Mouse (Mus musculus) CH12.LX (cell line): Measurements from ENCODE around the gene Arl15. TPM values are rescaled to one million over a fixed set of nuclear protein-coding genes. Genes with fewer than 3 reads are reported as not detected.

Experiments used
- DNase-seq: peaks from one replicate; pipeline ENCODE4 v3.0.0-alpha.2; 2013; ENCODE audit errors: extremely low read depth
- H3K27ac ChIP-seq: 2 replicates; pipeline ENCODE4 v1.5.1; 2012; ENCODE audit warnings: low read depth, mild to moderate bottlenecking, control low read depth, moderate library complexity; ENCODE audit not compliant: insufficient read depth
- H3K27me3 ChIP-seq: replicated peaks from 2 replicates; pipeline ENCODE3; 2012; ENCODE audit warnings: inconsistent platforms
- H3K36me3 ChIP-seq, 2 experiments: replicated peaks in 1 of 2; 2 replicates each; pipeline versions ENCODE3 to v1.6.1; 2012; ENCODE audit warnings: inconsistent platforms in 1 of 2, low read length in 1 of 2, mild to moderate bottlenecking in 1 of 2, mixed read lengths in 1 of 2, moderate library complexity in 1 of 2; ENCODE audit not compliant: control insufficient read depth in 1 of 2, insufficient read depth in 1 of 2
- H3K4me1 ChIP-seq, 2 experiments: 2 replicates each; pipeline ENCODE4 v1.6.1; 2012; ENCODE audit warnings: inconsistent platforms in 1 of 2, moderate library complexity in 1 of 2; ENCODE audit not compliant: insufficient read depth in 2 of 2, control insufficient read depth in 1 of 2
- H3K4me2 ChIP-seq: 2 replicates; pipeline ENCODE4 v1.6.1; 2012; ENCODE audit warnings: low read depth, mild to moderate bottlenecking, control low read depth; ENCODE audit not compliant: poor library complexity, insufficient read depth, severe bottlenecking
- H3K4me3 ChIP-seq, 3 experiments: fragments of 150-350 bp in 1 of 3; sonication (generic) in 1 of 3; replicated peaks in 1 of 3; 2 replicates each; pipeline versions ENCODE3 to v1.5.1; 2011 to 2012; ENCODE audit warnings: low read depth in 2 of 3, low read length in 2 of 3, mild to moderate bottlenecking in 2 of 3, moderate library complexity in 2 of 3, control low read depth in 1 of 3, improper control_type of control experiment in 1 of 3, inconsistent platforms in 1 of 3, mixed read lengths in 1 of 3; ENCODE audit not compliant: poor library complexity in 1 of 3
- H3K79me2 ChIP-seq: replicated peaks from 2 replicates; pipeline ENCODE4 v1.6.1; 2012; ENCODE audit warnings: mild to moderate bottlenecking, moderate library complexity; ENCODE audit not compliant: control insufficient read depth, poor library complexity, insufficient read depth, severe bottlenecking; ENCODE audit errors: extremely low read depth
- H3K9ac ChIP-seq: 2 replicates; pipeline ENCODE4 v1.6.1; 2012; ENCODE audit warnings: low read depth, mild to moderate bottlenecking, control low read depth, moderate library complexity; ENCODE audit not compliant: insufficient read depth
- H3K9me3 ChIP-seq: replicated peaks from 2 replicates; pipeline ENCODE3; 2012; ENCODE audit warnings: low read length, inconsistent platforms, mixed read lengths
- BHLHE40 ChIP-seq: IDR thresholded peaks from 2 replicates; pipeline ENCODE4 v1.6.1; 2011; ENCODE audit warnings: mild to moderate bottlenecking, low read depth, low read length, improper control_type of control experiment
- CHD2 ChIP-seq: IDR thresholded peaks from 2 replicates; pipeline ENCODE4 v1.6.1; 2011; ENCODE audit warnings: low read length, improper control_type of control experiment
- CTCF ChIP-seq, 2 experiments: IDR thresholded peaks in 1 of 2; conservative IDR thresholded peaks in 1 of 2; 2 replicates each; pipeline ENCODE4 v1.5.1; 2011 to 2012; ENCODE audit warnings: low read depth in 2 of 2, low read length in 2 of 2, improper control_type of control experiment in 1 of 2, inconsistent platforms in 1 of 2, mild to moderate bottlenecking in 1 of 2, moderate library complexity in 1 of 2
- EP300 ChIP-seq: IDR thresholded peaks from 2 replicates; pipeline ENCODE4 v1.6.1; 2011; ENCODE audit warnings: low read length, improper control_type of control experiment
- ETS1 ChIP-seq: conservative IDR thresholded peaks from 2 replicates; pipeline ENCODE4 v1.6.1; 2012; ENCODE audit warnings: low read depth, mild to moderate bottlenecking, inconsistent platforms, low read length, improper control_type of control experiment, moderate library complexity
- GABPA ChIP-seq: IDR thresholded peaks from 2 replicates; pipeline ENCODE4 v1.6.1; 2012; ENCODE audit warnings: low read depth, low read length, improper control_type of control experiment, inconsistent platforms; ENCODE audit not compliant: insufficient replicate concordance
- IRF4 ChIP-seq: IDR thresholded peaks from 2 replicates; pipeline ENCODE4 v1.6.1; 2014; ENCODE audit warnings: low read depth, mild to moderate bottlenecking, inconsistent platforms, low read length, improper control_type of control experiment
- MAFK ChIP-seq: IDR thresholded peaks from 2 replicates; pipeline ENCODE4 v1.6.1; 2011; ENCODE audit warnings: low read length, improper control_type of control experiment; ENCODE audit not compliant: insufficient replicate concordance
- MAX ChIP-seq: IDR thresholded peaks from 2 replicates; pipeline ENCODE4 v1.6.1; 2011; ENCODE audit warnings: low read length, improper control_type of control experiment
- MAZ ChIP-seq: IDR thresholded peaks from 2 replicates; pipeline ENCODE4 v1.6.1; 2012; ENCODE audit warnings: low read depth, mild to moderate bottlenecking, inconsistent platforms, low read length, improper control_type of control experiment, moderate library complexity
- MEF2A ChIP-seq: IDR thresholded peaks from 2 replicates; pipeline ENCODE4 v1.6.1; 2014; ENCODE audit warnings: low read depth, mild to moderate bottlenecking, inconsistent platforms, low read length, improper control_type of control experiment, borderline replicate concordance
- MXI1 ChIP-seq: IDR thresholded peaks from 2 replicates; pipeline ENCODE4 v1.6.1; 2011; ENCODE audit warnings: mild to moderate bottlenecking, low read depth, low read length, improper control_type of control experiment
- NRF1 ChIP-seq: IDR thresholded peaks from 2 replicates; pipeline ENCODE4 v1.6.1; 2014; ENCODE audit warnings: low read depth, mild to moderate bottlenecking, inconsistent platforms, low read length, improper control_type of control experiment, moderate library complexity
- POLR2AphosphoS2 ChIP-seq: IDR thresholded peaks from 2 replicates; pipeline ENCODE4 v1.6.1; 2011; ENCODE audit warnings: low read depth, low read length, improper control_type of control experiment
- RAD21 ChIP-seq: IDR thresholded peaks from 2 replicates; pipeline ENCODE4 v1.6.1; 2011; ENCODE audit warnings: low read depth, mild to moderate bottlenecking, low read length, improper control_type of control experiment, moderate library complexity
- SIN3A ChIP-seq: IDR thresholded peaks from 2 replicates; pipeline ENCODE4 v1.6.1; 2012; ENCODE audit warnings: low read length, improper control_type of control experiment, inconsistent platforms
- SMC3 ChIP-seq: IDR thresholded peaks from 2 replicates; pipeline ENCODE4 v1.6.1; 2011; ENCODE audit warnings: low read depth, low read length, improper control_type of control experiment
- USF1 ChIP-seq: IDR thresholded peaks from 2 replicates; pipeline ENCODE4 v1.6.1; 2014; ENCODE audit warnings: low read depth, mild to moderate bottlenecking, inconsistent platforms, low read length, improper control_type of control experiment
- USF2 ChIP-seq: conservative IDR thresholded peaks from 2 replicates; pipeline ENCODE4 v1.6.1; 2011; ENCODE audit warnings: low read depth, low read length, improper control_type of control experiment
- ZC3H11A ChIP-seq: IDR thresholded peaks from 2 replicates; pipeline ENCODE4 v1.6.1; 2012; ENCODE audit warnings: low read depth, mild to moderate bottlenecking, inconsistent platforms, low read length, improper control_type of control experiment
- ZKSCAN1 ChIP-seq: IDR thresholded peaks from 2 replicates; pipeline ENCODE4 v1.6.1; 2012; ENCODE audit warnings: low read depth, inconsistent platforms, low read length, improper control_type of control experiment, borderline replicate concordance
- dilution Hi-C: fragments of 300-500 bp; cut with MboI; formaldehyde crosslinking; loops from 2 replicates; pipeline ENCODE4 v1.14.3; 2020; ENCODE audit warnings: low sequenced_read_pairs; ENCODE audit not compliant: extremely low pct_unique_long_range_greater_than_20kb, extremely low pct_ligation_motif_present
- in situ Hi-C: fragments of 300-500 bp; cut with MboI; formaldehyde crosslinking; loops from 3 replicates; pipeline ENCODE4 v1.14.3; 2019; ENCODE audit warnings: low sequenced_read_pairs, low pct_ligation_motif_present, low pct_unique_long_range_greater_than_20kb, mixed read lengths
- polyA plus RNA-seq: library from polyadenylated mRNA; unstranded; fragments of >175 nt; gene quantifications from 2 replicates; pipeline ENCODE4 v1.2.1, GENCODE M21; 2012; ENCODE audit warnings: low read depth; ENCODE audit not compliant: insufficient read length
- total RNA-seq, 2 experiments: library from RNA; depleted of rRNA; stranded (reverse); fragments of 300-350 nt in 1 of 2; fragments of >200 nt in 1 of 2; gene quantifications; 2 replicates each; pipeline ENCODE4 v1.2.3; 2012 to 2014

Arl15 gene
- total and polyA plus RNA-seq, 3 experiments: 2.2 to 5.2 (median 4.8) TPM

- Histone ChIP-seq H3K4me1 (no peaks in the 10 kb centered on the region), H3K27me3 (no peaks in the 10 kb centered on the region), H3K27ac (no peak overlapping the region), H3K9me3 (no peaks in the 10 kb centered on the region), H3K36me3 (peaks cover 0 to 7% of the 10 kb centered on the region in 2 experiments), H3K4me3 (no peak overlapping the region), H3K79me2 (no peaks in the 10 kb centered on the region), H3K4me2 (no peak overlapping the region), H3K9ac (no peak overlapping the region)
- TF ChIP-seq ZKSCAN1 (no peak), SMC3 (no peak), MXI1 (no peak), MAFK (no peak), IRF4 (no peak), SIN3A (no peak), MEF2A (no peak), GABPA (no peak), USF1 (no peak), MAZ (no peak), MAX (no peak), CTCF (conservative IDR thresholded peaks at IDR 0.05 in 1 of 2, IDR thresholded peaks at IDR 0.05 in 1 of 2; ENCODE audit: low read depth in 2 of 2, low read length in 2 of 2) (no peak), EP300 (no peak), ETS1 (no peak), RAD21 (no peak), POLR2AphosphoS2 (no peak), NRF1 (no peak), USF2 (no peak)
- in situ Hi-C loops (no loop called here), dilution Hi-C loops (no loop called here)
- DNase-seq: no peak
Observed at GRCm38 (mm10) chr13:114052426-114053205, 258.3 kb downstream of the Arl15 start.

- no peak overlapping the region for H3K4me2 ChIP-seq
- no peak overlapping the region for H3K9ac ChIP-seq
- dilution Hi-C loops: no loop called here
- no peaks in the 10 kb centered on the region for H3K9me3 ChIP-seq
- H3K27ac ChIP-seq: no peak overlapping the region
- no peak overlapping the region for H3K4me3 ChIP-seq
- in situ Hi-C loops: no loop called here
- H3K4me1 ChIP-seq: no peaks in the 10 kb centered on the region
- no peak for TF ChIP-seq BHLHE40
- TF ChIP-seq ZC3H11A: no peak
- TF ChIP-seq ETS1: no peak
- no peak for TF ChIP-seq CHD2
- no peak for TF ChIP-seq MAX
- no peak for TF ChIP-seq USF2
- no peaks in the 10 kb centered on the region for H3K27me3 ChIP-seq
- H3K36me3 ChIP-seq: peaks cover 0 to 7% of the 10 kb centered on the region in 2 experiments
- no peak for DNase-seq
- H3K79me2 ChIP-seq: no peaks in the 10 kb centered on the region
Observed at GRCm38 (mm10) chr13:114053261-114053660, 259.0 kb downstream of the Arl15 start.
